Mouse (Mus musculus) G1E (cell line): ENCODE measurements around the gene Ttll8. TPM values are rescaled to one million over a fixed set of nuclear protein-coding genes. Genes with fewer than 3 reads are reported as not detected.

ENCODE experiments used
- ATAC-seq: 2 replicates; pipeline ENCODE4 v1.8.0; 2016; ENCODE audit warnings: mild to moderate bottlenecking; ENCODE audit not compliant: insufficient number of reproducible peaks, poor library complexity, low FRiP score, severe bottlenecking; ENCODE audit errors: extremely low read depth
- DNase-seq: peaks from one replicate; pipeline ENCODE4 v3.0.0; 2012; ENCODE audit warnings: low spot score
- H3K27me3 ChIP-seq: 2 replicates; pipeline ENCODE4 v1.6.1; 2012; ENCODE audit warnings: mild to moderate bottlenecking, low read length, inconsistent platforms; ENCODE audit not compliant: insufficient read depth
- H3K36me3 ChIP-seq: replicated peaks from 2 replicates; pipeline ENCODE3; 2012; ENCODE audit warnings: mild to moderate bottlenecking, inconsistent platforms
- H3K4me1 ChIP-seq: 2 replicates; pipeline ENCODE4 v1.6.1; 2012; ENCODE audit warnings: low read depth, low read length, inconsistent platforms, mixed read lengths; ENCODE audit not compliant: insufficient read depth
- H3K4me3 ChIP-seq: 2 replicates; pipeline ENCODE4 v1.5.1; 2012; ENCODE audit warnings: low read depth, mild to moderate bottlenecking, inconsistent platforms, low read length, moderate library complexity, mixed read lengths
- H3K9me3 ChIP-seq: replicated peaks from 2 replicates; pipeline ENCODE4 v1.6.1; 2012; ENCODE audit warnings: inconsistent platforms
- CTCF ChIP-seq: IDR thresholded peaks from 2 replicates; pipeline ENCODE4 v1.5.1; 2012; ENCODE audit warnings: low read depth, low read length, inconsistent platforms, mixed read lengths
- GATA1 ChIP-seq: IDR thresholded peaks from 2 replicates; pipeline ENCODE4 v1.6.1; 2012; ENCODE audit warnings: borderline replicate concordance, low read length, inconsistent platforms, mixed read lengths
- GATA2 ChIP-seq: IDR thresholded peaks from 2 replicates; pipeline ENCODE4 v1.6.1; 2012; ENCODE audit warnings: low read depth, low read length, inconsistent platforms, borderline replicate concordance
- POLR2AphosphoS5 ChIP-seq: IDR thresholded peaks from 2 replicates; pipeline ENCODE4 v1.6.1; 2012; ENCODE audit warnings: low read depth, low read length, inconsistent platforms; ENCODE audit not compliant: insufficient replicate concordance
- TAL1 ChIP-seq: conservative IDR thresholded peaks from 2 replicates; pipeline ENCODE4 v1.6.1; 2012; ENCODE audit warnings: low read depth, low read length, inconsistent platforms, mixed read lengths
- polyA plus RNA-seq: library from polyadenylated mRNA; stranded (reverse); fragments of >175 nt; gene quantifications from 2 replicates; pipeline ENCODE4 v1.2.3, GENCODE M21; 2012
- total RNA-seq, 2 experiments: library from RNA; stranded (forward) in 1 of 2; stranded (reverse) in 1 of 2; fragments of 200-1000 nt in 1 of 2; fragments of >200 nt in 1 of 2; fragmentation: Nextera tagmentation in 1 of 2; gene quantifications; 2 replicates each; pipeline ENCODE4 v1.2.3; 2014 to 2017

Gene Ttll8
- total and polyA plus RNA-seq, 3 experiments, result 0.49 TPM; not detected in 2

GRCm38 (mm10) chr15:88854969-88855830 is 99.0 kb downstream of the Ttll8 start:
- ATAC-seq (no peak), DNase-seq (no peak)
- Histone ChIP-seq H3K9me3 (no peaks in the 10 kb centered on the region), H3K36me3 (no peaks in the 10 kb centered on the region), H3K4me1 (no peaks in the 10 kb centered on the region; the same call in 1 of the 2 replicates), H3K4me3 (no peak overlapping the region), H3K27me3 (peaks cover 43% of the 10 kb centered on the region)
- TF ChIP-seq CTCF (no peak), GATA2 (no peak), GATA1 (no peak), POLR2AphosphoS5 (no peak), TAL1 (no peak)

- H3K36me3 ChIP-seq, result no peaks in the 10 kb centered on the region
- H3K4me3 ChIP-seq, result no peak overlapping the region
- H3K4me1 ChIP-seq, result no peaks in the 10 kb centered on the region; the same call in 1 of the 2 replicates
- no peak for ATAC-seq
- no peaks in the 10 kb centered on the region for H3K9me3 ChIP-seq
- H3K27me3 ChIP-seq, result peaks cover 43% of the 10 kb centered on the region
- DNase-seq, result no peak
- TF ChIP-seq GATA2 (no peak), GATA1 (no peak), TAL1 (no peak), POLR2AphosphoS5 (no peak), CTCF (no peak)
Measured at GRCm38 (mm10) chr15:88854119-88854968, 99.9 kb downstream of the Ttll8 start.

GRCm38 (mm10) chr15:88853106-88853505 is 101.1 kb downstream of the Ttll8 start:
- H3K9me3 ChIP-seq, result no peaks in the 10 kb centered on the region
- peaks cover 41% of the 10 kb centered on the region for H3K27me3 ChIP-seq
- H3K4me1 ChIP-seq, result no peaks in the 10 kb centered on the region; the same call in 1 of the 2 replicates
- DNase-seq, result no peak
- TF ChIP-seq POLR2AphosphoS5 (no peak), TAL1 (no peak), GATA2 (no peak), GATA1 (no peak), CTCF (no peak)
- H3K36me3 ChIP-seq, result no peaks in the 10 kb centered on the region
- no peak overlapping the region for H3K4me3 ChIP-seq
- no peak for ATAC-seq

- H3K27me3 ChIP-seq, result peaks cover 32% of the 10 kb centered on the region
- H3K36me3 ChIP-seq, result no peaks in the 10 kb centered on the region
- no peaks in the 10 kb centered on the region for H3K9me3 ChIP-seq
- ATAC-seq (no peak), DNase-seq (no peak)
- no peaks in the 10 kb centered on the region; the same call in 1 of the 2 replicates for H3K4me1 ChIP-seq
- TF ChIP-seq POLR2AphosphoS5, result no peak
- TF ChIP-seq GATA1, result no peak
- TF ChIP-seq CTCF, result no peak
- no peak for TF ChIP-seq TAL1
- no peak for TF ChIP-seq GATA2
- H3K4me3 ChIP-seq, result no peak overlapping the region
Measured at GRCm38 (mm10) chr15:88851507-88852149, 102.6 kb downstream of the Ttll8 start.

GRCm38 (mm10) chr15:88851076-88851475 is 103.1 kb downstream of the Ttll8 start:
- TF ChIP-seq GATA1 (no peak), CTCF (no peak), GATA2 (no peak), POLR2AphosphoS5 (no peak), TAL1 (no peak)
- H3K27me3 ChIP-seq, result peaks cover 30% of the 10 kb centered on the region
- no peak overlapping the region for H3K4me3 ChIP-seq
- no peaks in the 10 kb centered on the region; the same call in 1 of the 2 replicates for H3K4me1 ChIP-seq
- no peak for DNase-seq
- H3K9me3 ChIP-seq, result no peaks in the 10 kb centered on the region
- ATAC-seq, result no peak
- H3K36me3 ChIP-seq, result no peaks in the 10 kb centered on the region
